8 mouse cellular contexts compared by ENCODE assay signal in genomic region chr11:86436843-86437242, GRCm38 (mm10). TPM values are rescaled to one million over a fixed set of nuclear protein-coding genes. Genes with fewer than 3 reads are reported as not detected.
DNase-seq lines count a peak whose midpoint lies in the region; ATAC-seq lines count a peak whose summit lies in the region.

No protein-coding gene starts in this region.

- 18% methylated on average over 5 of the region's 5 CpGs for WGBS in heart, embryonic 16.5 days

- H3K4me2 ChIP-seq in heart, embryonic 16.5 days (ENCODE audit: low read depth, low read length) = peak overlapping the region; percentile 40

- H3K9ac ChIP-seq in heart, embryonic 16.5 days (ENCODE audit: low read length) = no peak overlapping the region

- no peaks in the 10 kb centered on the region for H3K27me3 ChIP-seq in heart, embryonic 16.5 days (ENCODE audit: control insufficient read depth, insufficient read depth, low read length)

- DNase-seq in cerebellum, adult 18-20 months = peak; percentile 9 to 12
- DNase-seq in cerebellum, adult 11 months = no peak
- peak; percentile 17 for DNase-seq in layer of hippocampus, adult 9-11 months
- DNase-seq in layer of hippocampus, postnatal 36 days = no peak
- DNase-seq in adipocyte (ENCODE audit: low spot score) = peak; percentile 51
- peak; percentile 12 for DNase-seq in lung, postnatal 25 days (ENCODE audit: low spot score)
- no peak for DNase-seq in ovary, adult 18-20 months (ENCODE audit: low spot score)

- H3K27ac ChIP-seq in heart, embryonic 16.5 days (ENCODE audit: low read length) = no peak overlapping the region

- no peak for ATAC-seq in heart, embryonic 16.5 days (replicated peaks; ENCODE audit: extremely low read depth, insufficient read depth, low FRiP score)

- no peaks in the 10 kb centered on the region for H3K36me3 ChIP-seq in heart, embryonic 16.5 days (ENCODE audit: control insufficient read depth, insufficient read depth)

- H3K4me3 ChIP-seq in heart, embryonic 16.5 days (ENCODE audit: low read length) = no peak overlapping the region

- H3K9me3 ChIP-seq in heart, embryonic 16.5 days (replicated peaks; ENCODE audit: control insufficient read depth, low read length) = no peaks in the 10 kb centered on the region

- no peaks in the 10 kb centered on the region for H3K4me1 ChIP-seq in heart, embryonic 16.5 days (ENCODE audit: control insufficient read depth, insufficient read depth, low read length)

RNA-seq across cellular contexts. Expression of gene Rnft1, which starts 47.6 kb away (rescaled TPM):
- 10 to 100 TPM; 28.0 to 32.1 TPM for total RNA-seq in layer of hippocampus, postnatal 36 days (2021)
- 44.7 and 50.3 TPM in 2 replicates for polyA plus RNA-seq in heart, embryonic 16.5 days (2015; fragmentation: Nextera tagmentation; extraction: Ambion mirVana)

Comparison
In these comparisons a context has a peak if more than half of its experiments do, and no peak if none do; other contexts are left out.
1. DNase-seq: peak in cerebellum, adult 18-20 months (2 of 2), layer of hippocampus, adult 9-11 months (single experiment), adipocyte (single experiment) and lung, postnatal 25 days (single experiment); none in cerebellum, adult 11 months (single experiment), layer of hippocampus, postnatal 36 days (0 of 2) and ovary, adult 18-20 months (single experiment).